Mouse (Mus musculus): ENCODE results near the gene Adamts17.

Gene Adamts17

GRCm38 (mm10) chr7:66934062-66934461, 94.5 kb downstream of the Adamts17 start:
- no peak for DNase-seq (ENCODE audit: low spot score)

GRCm38 (mm10) chr7:66935041-66935440, 95.5 kb downstream of the Adamts17 start:
- no peak for DNase-seq (ENCODE audit: low spot score)

- no peak for DNase-seq (ENCODE audit: low spot score)
Measured at GRCm38 (mm10) chr7:66936042-66936755, 96.7 kb downstream of the Adamts17 start.

- DNase-seq (ENCODE audit: low spot score), result no peak
Measured at GRCm38 (mm10) chr7:66936911-66937310, 97.4 kb downstream of the Adamts17 start.

- DNase-seq (ENCODE audit: low spot score), result no peak
Measured at GRCm38 (mm10) chr7:66938988-66939783, 99.7 kb downstream of the Adamts17 start.

GRCm38 (mm10) chr7:66940761-66941160, 101.2 kb downstream of the Adamts17 start:
- no peak for DNase-seq (ENCODE audit: low spot score)

- DNase-seq (ENCODE audit: low spot score), result no peak
Measured at GRCm38 (mm10) chr7:66949006-66949405, 109.5 kb downstream of the Adamts17 start.

- no peak for DNase-seq (ENCODE audit: low spot score)
Measured at GRCm38 (mm10) chr7:66952921-66953320, 113.4 kb downstream of the Adamts17 start.

GRCm38 (mm10) chr7:66954073-66954472, 114.5 kb downstream of the Adamts17 start:
- DNase-seq (ENCODE audit: low spot score), result no peak

GRCm38 (mm10) chr7:66954723-66955122, 115.2 kb downstream of the Adamts17 start:
- DNase-seq (ENCODE audit: low spot score), result no peak

GRCm38 (mm10) chr7:66955455-66955919, 116.0 kb downstream of the Adamts17 start:
- no peak for DNase-seq (ENCODE audit: low spot score)

GRCm38 (mm10) chr7:66955978-66956377, 116.4 kb downstream of the Adamts17 start:
- DNase-seq (ENCODE audit: low spot score), result no peak

GRCm38 (mm10) chr7:66957764-66958163, 118.2 kb downstream of the Adamts17 start:
- no peak for DNase-seq (ENCODE audit: low spot score)

- peak; percentile 3 for DNase-seq (ENCODE audit: low spot score)
Measured at GRCm38 (mm10) chr7:66960246-66961033, 120.9 kb downstream of the Adamts17 start.

- DNase-seq (ENCODE audit: low spot score), result peak; percentile 16
Measured at GRCm38 (mm10) chr7:66962736-66963135, 123.2 kb downstream of the Adamts17 start.

GRCm38 (mm10) chr7:66963541-66963940, 124.0 kb downstream of the Adamts17 start:
- DNase-seq (ENCODE audit: low spot score), result peak; percentile 4

- no peak for DNase-seq (ENCODE audit: low spot score)
Measured at GRCm38 (mm10) chr7:66966541-66967205, 127.1 kb downstream of the Adamts17 start.

- DNase-seq (ENCODE audit: low spot score), result no peak
Measured at GRCm38 (mm10) chr7:66967206-66967919, 127.8 kb downstream of the Adamts17 start.

GRCm38 (mm10) chr7:66968661-66969060, 129.1 kb downstream of the Adamts17 start:
- DNase-seq (ENCODE audit: low spot score), result no peak

- DNase-seq (ENCODE audit: low spot score), result no peak
Measured at GRCm38 (mm10) chr7:66969199-66969598, 129.7 kb downstream of the Adamts17 start.

- DNase-seq (ENCODE audit: low spot score), result no peak
Measured at GRCm38 (mm10) chr7:66970235-66970634, 130.7 kb downstream of the Adamts17 start.
